20 mouse cellular contexts compared by ENCODE assay signal in genomic region chr5:147125542-147126185, GRCm38 (mm10). TPM values are rescaled to one million over a fixed set of nuclear protein-coding genes. Genes with fewer than 3 reads are reported as not detected.
DNase-seq lines count a peak whose midpoint lies in the region; TF ChIP-seq lines count a peak whose summit lies in the region.
"Had no signal": no experiment of that assay in that cellular context is flagged by ENCODE, and none has a peak within 500 bp of the region (broad histone marks: within the 10 kb centered on the region; RNA-seq: fewer than 3 reads in every experiment).

No protein-coding gene starts in this region.

- no peaks in the 10 kb centered on the region for H3K79me2 ChIP-seq in MEL (ENCODE audit: control insufficient read depth, insufficient read depth, low read length, poor library complexity)

- H3K9me3 ChIP-seq in MEL (replicated peaks; ENCODE audit: insufficient read depth, low read length): no peaks in the 10 kb centered on the region

- H3K27me3 ChIP-seq in MEL (ENCODE audit: control insufficient read depth in 1 of 2, insufficient read depth in 2 of 2, low read length in 2 of 2): no peaks in the 10 kb centered on the region
- H3K27me3 ChIP-seq: CH12.LX had no signal

- no peak for TF ChIP-seq CTCF in MEL (IDR thresholded peaks at IDR 0.05 in 2 of 3, conservative IDR thresholded peaks at IDR 0.05 in 1 of 3; ENCODE audit: control insufficient read depth in 1 of 3, insufficient read depth in 1 of 3, low read depth in 2 of 3, low read length in 3 of 3, poor library complexity in 1 of 3, severe bottlenecking in 1 of 3)

- H3K9ac ChIP-seq in MEL (ENCODE audit: control insufficient read depth, low read depth, low read length, poor library complexity, severe bottlenecking): 0 out of 2 replicates have a peak overlapping the region, but pooled peaks have one; percentile 26

- H3K27ac ChIP-seq in MEL (ENCODE audit: control insufficient read depth, low read depth, low read length): peak overlapping the region; percentile 10; the same call in 1 of the 2 replicates

- no peaks in the 10 kb centered on the region for H3K36me3 ChIP-seq in MEL (ENCODE audit: control insufficient read depth in 1 of 2, insufficient read depth in 2 of 2, low read length in 2 of 2)
- H3K36me3 ChIP-seq: G1E had no signal

- peak overlapping the region; percentile 22 to 48 for H3K4me3 ChIP-seq in MEL (ENCODE audit: control insufficient read depth in 1 of 2, insufficient read depth in 1 of 2, low read depth in 2 of 2, low read length in 2 of 2)

- peak; percentile 76 for DNase-seq in heart, adult 11 months
- DNase-seq in heart, adult 8-10 months (ENCODE audit: low spot score): no peak
- DNase-seq in MEL (ENCODE audit: low read depth, low spot score): peak; percentile 62
- DNase-seq in MEL-GATA-1-ER (ENCODE audit: extremely low read depth, low read depth): peak; percentile 48
- DNase-seq in urinary bladder, postnatal 25 days (ENCODE audit: low spot score): no peak
- no peak for DNase-seq in left cerebral cortex, adult 11 months (ENCODE audit: low spot score)
- DNase-seq: adrenal gland, adult 2 months; adrenal gland, adult 8-10 months; adrenal gland, postnatal 10 days; adrenal gland, postnatal 14 days; adrenal gland, postnatal 25 days; adrenal gland, postnatal 36 days; B cell, adult 2 months; cerebellum, adult 11 months; cerebellum, adult 11-12 months; cerebellum, adult 18-20 months; cerebellum, adult 2 months; cerebellum, adult 8-10 months had no signal

- peak in 1 of 2 experiments; percentile 10; a peak in 1 of 4 replicates for TF ChIP-seq EP300 in MEL (IDR thresholded peaks at IDR 0.05; ENCODE audit: low read depth in 1 of 2, low read length in 2 of 2)

- TF ChIP-seq RAD21 in MEL (IDR thresholded peaks at IDR 0.05; ENCODE audit: low read depth, low read length): no peak

- peaks cover 1 to 6% of the 10 kb centered on the region in 2 experiments; a peak in 2 of 4 replicates for H3K4me1 ChIP-seq in MEL (ENCODE audit: control insufficient read depth in 1 of 2, insufficient read depth in 2 of 2, low read length in 2 of 2)

- 0 out of 4 replicates have a peak, but pooled peaks of 1 of the 2 experiments have one; percentile 31 for TF ChIP-seq POLR2A in MEL (IDR thresholded peaks at IDR 0.05; ENCODE audit: control insufficient read depth in 1 of 2, insufficient read depth in 1 of 2, low read depth in 1 of 2, low read length in 2 of 2, poor library complexity in 1 of 2)

TF ChIP-seq in MEL, 35 proteins besides CTCF, POLR2A, EP300 and RAD21:
- TF ChIP-seq POLR2AphosphoS5 (IDR thresholded peaks at IDR 0.05; ENCODE audit: borderline replicate concordance, low read depth, low read length): no peak
- no peak for TF ChIP-seq ETS1 (IDR thresholded peaks at IDR 0.05; ENCODE audit: low read depth, low read length)
- 0 out of 2 replicates have a peak, but pooled peaks have one; percentile 26 for TF ChIP-seq NELFE (IDR thresholded peaks at IDR 0.05; ENCODE audit: low read depth, low read length)
- TF ChIP-seq MYC (IDR thresholded peaks at IDR 0.05; ENCODE audit: low read depth, low read length): no peak; the same call in none of the 2 replicates
- TF ChIP-seq MXI1 (IDR thresholded peaks at IDR 0.05; ENCODE audit: low read depth, low read length): peak; percentile 66; the same call in 1 of the 2 replicates
- TF ChIP-seq TAL1 (IDR thresholded peaks at IDR 0.05; ENCODE audit: low read length): no peak
- TF ChIP-seq TCF12 (IDR thresholded peaks at IDR 0.05; ENCODE audit: low read depth, low read length): 0 out of 2 replicates have a peak, but pooled peaks have one; percentile 19
- TF ChIP-seq SMC3 (IDR thresholded peaks at IDR 0.05; ENCODE audit: low read depth, low read length): 0 out of 2 replicates have a peak, but pooled peaks have one; percentile 5
- TF ChIP-seq CHD1 (IDR thresholded peaks at IDR 0.05; ENCODE audit: low read depth, low read length): no peak
- no peak for TF ChIP-seq CHD2 (IDR thresholded peaks at IDR 0.05; ENCODE audit: low read length)
- no peak for TF ChIP-seq KAT2A (conservative IDR thresholded peaks at IDR 0.05; ENCODE audit: low read depth, low read length)
- TF ChIP-seq GABPA (IDR thresholded peaks at IDR 0.05; ENCODE audit: low read depth, low read length): no peak
- no peak for TF ChIP-seq ELF1 (IDR thresholded peaks at IDR 0.05; ENCODE audit: low read depth, low read length)
- 0 out of 2 replicates have a peak, but pooled peaks have one; percentile 2 for TF ChIP-seq RCOR1 (IDR thresholded peaks at IDR 0.05; ENCODE audit: low read depth, low read length)
- no peak for TF ChIP-seq TBP (IDR thresholded peaks at IDR 0.05; ENCODE audit: low read depth, low read length)
- TF ChIP-seq MEF2A (IDR thresholded peaks at IDR 0.05; ENCODE audit: extremely low read depth, insufficient replicate concordance, low read depth, low read length, poor library complexity, severe bottlenecking): no peak
- TF ChIP-seq NRF1 (IDR thresholded peaks at IDR 0.05; ENCODE audit: insufficient read depth, low read depth, low read length, poor library complexity, severe bottlenecking): no peak
- 0 out of 2 replicates have a peak, but pooled peaks have one; percentile 25 for TF ChIP-seq HCFC1 (IDR thresholded peaks at IDR 0.05; ENCODE audit: low read depth, low read length)
- no peak for TF ChIP-seq BHLHE40 (IDR thresholded peaks at IDR 0.05; ENCODE audit: borderline replicate concordance, low read depth, low read length)
- TF ChIP-seq MAX (IDR thresholded peaks at IDR 0.05; ENCODE audit: low read length): peak; percentile 78
- no peak for TF ChIP-seq ZKSCAN1 (IDR thresholded peaks at IDR 0.05; ENCODE audit: low read depth, low read length)
- TF ChIP-seq SIN3A (IDR thresholded peaks at IDR 0.05; ENCODE audit: low read length): peak; percentile 44; the same call in 1 of the 2 replicates
- no peak for TF ChIP-seq ZNF384 (IDR thresholded peaks at IDR 0.05; ENCODE audit: low read depth, low read length)

RNA-seq across cellular contexts. Expression of gene Polr1d, which starts 48.8 kb away (rescaled TPM):
- 10 to 100 TPM; 66.0 to 75.4 (median 70.5) TPM for total RNA-seq in heart, adult 8-10 months (2022)
- total RNA-seq in MEL (2012; rRNA removed): 460 and 506 TPM in 2 replicates
- 100 to 1,000 TPM; 185 to 388 TPM for polyA plus RNA-seq in MEL (2012; ENCODE audit: insufficient read depth in 1 of 2, insufficient read length in 2 of 2, low read depth in 1 of 2, low replicate concordance in 2 of 2, missing spikeins in 1 of 2)

RNA-seq across cellular contexts. Expression of gene Lnx2, which starts 49.3 kb away (rescaled TPM):
- total RNA-seq in heart, adult 8-10 months (2022): 10 to 100 TPM in 2 of 4 experiments, 1 to 10 TPM in 2; 7.4 to 11.5 (median 9.4) TPM
- total RNA-seq in MEL (2012; rRNA removed): 19.4 and 22.0 TPM in 2 replicates
- polyA plus RNA-seq in MEL (2012; ENCODE audit: insufficient read depth in 1 of 2, insufficient read length in 2 of 2, low read depth in 1 of 2, low replicate concordance in 2 of 2, missing spikeins in 1 of 2): 10 to 100 TPM in 1 of 2 experiments, not detected in 1; 26.1 TPM

Comparison
In these comparisons a context has a peak if more than half of its experiments do, and no peak if none do; other contexts are left out.
1. DNase-seq: peak in heart, adult 11 months (single experiment), MEL (single experiment) and MEL-GATA-1-ER (single experiment); none in heart, adult 8-10 months (single experiment), urinary bladder, postnatal 25 days (single experiment) and left cerebral cortex, adult 11 months (single experiment).